Mouse (Mus musculus) heart, adult 8-10 months (tissue): Measurements from ENCODE around the gene Ncapg2. TPM values are rescaled to one million over a fixed set of nuclear protein-coding genes. Genes with fewer than 3 reads are reported as not detected.

Source experiments
- DNase-seq: peaks from one replicate; pipeline ENCODE4 v3.0.0; 2022; ENCODE audit warnings: low spot score
- total RNA-seq, 4 experiments: library from RNA; stranded (reverse); gene quantifications; 2 replicates each; pipeline ENCODE4 v1.2.4; 2022

Gene Ncapg2
- total RNA-seq, 4 experiments from 2014 or later: 2.6 to 4.2 (median 2.7) TPM

GRCm38 (mm10) chr12:116442184-116442583 is 37.0 kb downstream of the Ncapg2 start:
- no peak for DNase-seq

- no peak for DNase-seq
These were observed 44.3 kb downstream of the Ncapg2 start for GRCm38 (mm10) chr12:116449536-116449935.

DNA sequence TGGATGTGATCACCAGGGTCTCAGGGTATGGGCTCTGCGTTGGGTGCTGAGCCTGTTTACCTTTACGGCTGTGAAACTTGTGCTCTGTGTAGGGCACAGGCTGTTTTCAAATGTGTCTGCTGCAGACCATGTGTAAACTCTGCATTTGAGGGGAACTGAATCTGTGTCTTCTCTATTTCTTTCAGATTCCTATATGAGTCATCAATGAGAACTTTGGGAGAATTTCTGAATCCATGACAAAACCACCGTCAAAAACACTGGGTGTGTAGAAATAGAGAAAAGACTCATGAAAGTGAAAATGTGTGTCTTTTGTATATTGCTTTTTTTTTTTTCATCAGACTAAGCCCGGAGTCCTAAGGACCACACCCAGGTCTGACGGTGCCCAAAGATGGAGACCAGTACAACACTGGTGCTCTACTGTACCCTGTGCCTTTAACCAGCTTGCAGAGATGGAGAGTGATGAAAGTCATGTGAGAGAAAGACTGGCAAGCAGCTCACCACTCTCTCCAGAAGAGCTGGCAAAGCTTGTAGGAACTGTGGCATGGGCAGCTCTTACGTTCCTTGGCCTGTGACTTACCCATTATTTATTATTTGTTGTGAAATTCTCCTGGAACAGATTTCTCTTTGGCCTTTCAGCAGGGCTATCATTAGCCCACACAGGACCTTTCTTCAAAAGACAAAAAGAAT is 55.3 kb downstream of the Ncapg2 start:
- no peak for DNase-seq

DNA sequence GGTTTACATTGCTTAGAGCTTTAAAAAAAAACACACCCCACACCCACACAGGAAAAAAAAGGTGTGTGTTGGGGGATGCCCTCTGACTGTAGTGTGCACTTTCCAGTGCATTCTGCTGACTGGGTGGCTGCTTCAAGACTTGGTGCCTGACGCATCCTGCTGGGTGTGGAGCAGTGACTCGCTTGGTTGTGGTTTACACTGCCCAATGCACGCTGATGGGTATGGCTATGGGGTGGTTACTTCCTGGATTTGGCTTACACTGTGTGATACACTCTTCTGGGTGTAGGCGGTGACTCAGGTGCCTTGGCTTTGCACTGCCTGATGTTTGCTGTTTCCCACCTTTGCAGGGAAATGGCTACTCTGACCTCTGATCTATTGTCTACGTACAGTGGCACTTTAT is 61.8 kb downstream of the Ncapg2 start:
- DNase-seq: no peak

GRCm38 (mm10) chr12:116468348-116468747 is 63.1 kb downstream of the Ncapg2 start:
- no peak for DNase-seq

- DNase-seq: no peak
These were observed 63.9 kb downstream of the Ncapg2 start for GRCm38 (mm10) chr12:116469096-116469495.

GRCm38 (mm10) chr12:116473264-116473663 is 68.1 kb downstream of the Ncapg2 start:
- DNase-seq: no peak

GRCm38 (mm10) chr12:116473761-116474160 is 68.6 kb downstream of the Ncapg2 start:
- no peak for DNase-seq

DNA sequence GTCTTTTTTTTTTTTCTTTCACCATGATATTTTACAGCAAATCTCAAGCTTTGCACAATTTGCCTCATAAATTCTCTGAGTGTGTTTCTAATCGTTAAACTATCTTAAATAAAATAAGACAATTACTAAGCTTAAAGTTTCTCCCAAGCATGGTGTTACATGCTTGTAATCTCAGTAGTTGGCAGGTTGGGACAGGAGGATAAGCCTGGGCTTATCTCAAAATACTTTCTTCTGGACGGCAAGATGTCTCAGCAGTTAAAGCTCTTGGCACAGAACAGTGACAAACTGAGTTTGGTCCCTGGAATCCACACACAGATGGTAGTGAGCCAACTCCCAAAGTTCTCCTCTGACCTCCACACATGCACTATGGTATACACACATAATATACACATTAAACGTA is 69.5 kb downstream of the Ncapg2 start:
- no peak for DNase-seq

DNA sequence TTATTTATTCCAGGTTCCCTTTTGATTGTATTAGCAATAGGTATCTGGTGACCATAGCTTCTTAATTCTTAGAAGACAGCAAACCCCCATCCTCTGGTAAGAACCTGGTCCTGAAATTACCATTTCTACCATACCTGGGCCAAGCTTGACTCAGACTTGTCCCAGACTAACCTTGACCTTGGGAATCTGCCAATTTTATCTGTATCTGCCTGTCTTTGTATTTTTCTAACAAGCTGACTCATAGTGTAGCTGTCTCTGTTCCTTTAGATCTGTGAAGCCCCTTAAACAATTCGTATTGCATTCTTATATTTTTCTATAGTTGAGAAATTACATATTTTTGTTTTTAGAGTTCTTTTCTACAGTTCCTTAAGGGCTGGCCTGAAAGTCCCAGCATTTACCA is 73.6 kb downstream of the Ncapg2 start:
- DNase-seq: no peak

GRCm38 (mm10) chr12:116481921-116482320 is 76.7 kb downstream of the Ncapg2 start:
- DNase-seq: no peak

DNA sequence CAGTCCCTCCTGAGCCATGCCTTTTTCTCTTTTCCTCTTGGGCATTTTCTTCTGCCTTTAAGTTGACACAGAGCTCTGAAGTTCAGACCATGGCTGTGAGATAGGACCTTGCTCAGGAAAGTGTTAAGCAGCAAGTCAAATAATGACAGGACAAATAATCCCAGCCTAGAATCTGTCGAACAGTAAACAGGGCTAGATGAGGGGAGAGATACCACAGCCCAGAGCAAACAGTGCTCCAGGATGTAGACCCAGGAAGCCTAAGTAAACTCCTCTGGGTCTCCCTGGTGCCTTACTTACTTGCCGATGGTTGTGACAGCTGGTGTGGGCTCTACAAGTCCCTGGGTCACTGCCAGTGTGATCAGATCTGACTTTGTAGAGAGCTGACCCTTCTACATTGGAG is 78.4 kb downstream of the Ncapg2 start:
- DNase-seq: no peak

DNA sequence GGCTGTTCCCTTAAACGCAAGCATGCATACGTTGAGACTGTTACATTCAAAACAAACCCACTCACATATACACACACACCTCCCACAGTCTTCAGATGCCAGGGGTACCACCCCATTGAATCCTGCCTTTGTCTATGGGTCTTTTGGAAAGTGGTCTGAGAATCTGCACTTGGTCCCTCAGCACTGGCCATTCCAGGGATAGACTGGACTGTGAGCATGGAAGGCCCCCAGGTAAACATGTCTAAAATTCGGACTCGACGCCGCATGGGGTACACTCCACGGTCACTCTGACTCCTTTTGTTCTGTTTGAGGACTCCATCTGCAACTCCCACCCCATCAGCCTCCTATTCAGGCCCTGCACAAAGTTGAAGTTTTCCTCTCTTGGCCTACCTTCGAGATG is 79.8 kb downstream of the Ncapg2 start:
- no peak for DNase-seq

DNA sequence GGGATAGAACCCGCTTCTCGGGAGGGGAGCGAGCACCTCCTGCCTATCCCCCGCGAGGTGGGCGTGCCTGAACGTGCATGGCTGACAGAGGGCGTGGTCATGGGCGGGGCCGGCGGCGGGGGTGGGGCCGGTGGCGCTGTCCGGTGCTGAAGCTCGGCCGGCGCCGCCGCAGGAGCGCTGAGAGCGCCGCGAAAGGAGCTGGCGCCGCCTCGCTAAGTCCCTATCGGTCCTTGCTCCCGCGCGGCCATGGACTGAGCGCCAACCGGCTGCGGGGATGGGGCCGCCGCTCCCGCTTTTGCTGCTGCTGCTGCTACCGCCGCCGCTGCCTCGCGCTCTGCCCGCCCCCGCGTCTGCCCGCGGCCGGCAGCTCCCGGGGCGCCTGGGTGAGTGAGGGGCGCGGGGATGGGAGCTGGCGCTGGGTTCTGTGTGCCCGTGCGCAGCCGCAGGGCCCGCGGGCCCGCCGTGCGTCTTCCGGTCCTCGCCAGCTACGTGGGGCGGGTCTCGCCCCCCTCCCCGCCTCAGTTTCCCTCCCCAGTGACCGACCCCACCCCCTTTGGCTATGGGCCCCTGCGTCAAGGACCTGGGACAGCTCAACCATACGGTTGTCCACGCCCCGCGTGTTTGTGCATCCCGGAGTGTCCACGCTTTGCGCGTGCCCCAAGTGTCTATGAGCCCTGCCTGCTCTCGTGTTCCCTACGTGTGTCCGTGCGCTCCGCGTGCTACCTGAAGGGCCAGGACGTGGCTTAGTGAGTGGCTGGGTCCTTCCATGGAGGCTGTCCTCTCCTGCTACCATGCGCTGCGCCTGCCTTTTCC is 80.6 kb downstream of the Ncapg2 start, which contains the start of gene Ptprn2:
Gene Ptprn2 (plus strand): TSS at position 130 of the 813 bp plus-strand sequence.
- DNase-seq: no peak

- no peak for DNase-seq
These were observed 81.2 kb downstream of the Ncapg2 start for GRCm38 (mm10) chr12:116486404-116486730.

- no peak for DNase-seq
These were observed 83.6 kb downstream of the Ncapg2 start for GRCm38 (mm10) chr12:116488836-116489235.

GRCm38 (mm10) chr12:116490575-116491356 is 85.6 kb downstream of the Ncapg2 start:
- DNase-seq: no peak

- DNase-seq: no peak
These were observed 93.5 kb downstream of the Ncapg2 start for GRCm38 (mm10) chr12:116498666-116499065.

- DNase-seq: no peak
These were observed 95.5 kb downstream of the Ncapg2 start for GRCm38 (mm10) chr12:116500652-116501051.

DNA sequence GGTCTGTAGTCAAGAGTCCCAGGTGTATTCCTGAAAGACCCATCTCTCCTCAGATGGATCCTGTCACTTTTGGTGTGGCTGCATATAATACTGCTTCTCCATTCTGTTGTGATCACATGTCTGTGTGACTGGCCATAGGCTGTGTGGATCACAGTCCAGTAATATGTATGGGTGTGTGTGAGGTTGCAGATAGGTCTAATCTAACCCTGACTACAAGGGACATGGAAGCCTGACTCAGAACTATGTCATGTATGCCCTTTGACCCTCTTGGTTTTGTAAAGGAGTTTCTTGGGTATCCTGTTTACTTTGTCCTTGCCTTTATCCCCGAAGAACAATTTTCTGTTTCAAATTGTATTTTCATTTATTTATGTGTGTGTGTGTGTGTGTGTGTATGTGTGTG is 107.3 kb downstream of the Ncapg2 start:
- DNase-seq: no peak
